8 mouse cellular contexts compared by ENCODE assay signal in the genomic region with DNA sequence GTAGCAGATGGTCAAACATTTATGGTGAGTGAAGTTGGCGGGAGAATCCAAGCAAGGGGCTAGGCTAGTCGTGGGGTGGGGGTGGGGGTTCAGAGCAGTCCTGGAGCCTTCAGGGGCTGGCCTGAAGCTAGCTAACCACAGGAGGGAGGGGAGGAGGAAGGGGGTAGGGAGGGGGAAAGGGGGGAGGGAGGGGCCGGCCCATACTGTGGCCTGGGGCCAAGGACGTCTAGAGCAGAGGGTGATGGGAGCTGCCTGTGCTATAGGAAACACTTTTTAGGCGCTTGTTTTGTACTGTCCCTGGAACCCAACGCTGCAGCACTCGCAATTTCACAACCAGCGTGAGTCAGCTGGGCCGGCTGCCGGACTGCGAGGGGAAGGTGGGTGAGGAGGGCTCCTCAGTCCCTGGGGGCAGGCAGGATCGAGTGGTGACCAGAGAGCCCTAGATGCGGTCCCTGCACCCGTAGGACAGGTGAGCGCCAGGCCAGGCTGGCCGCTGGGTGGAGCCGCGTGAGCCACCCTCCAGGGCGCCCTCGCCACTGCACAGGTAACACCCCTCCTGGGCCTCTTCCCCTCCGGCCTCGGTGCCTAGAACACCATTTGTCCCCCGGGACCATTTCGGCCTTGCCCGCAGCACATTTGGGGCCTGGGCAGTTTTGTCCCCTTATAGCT. TPM values are rescaled to one million over a fixed set of nuclear protein-coding genes. Genes with fewer than 3 reads are reported as not detected.
DNase-seq lines count a peak whose midpoint lies in the region; ATAC-seq lines count a peak whose summit lies in the region.

No protein-coding gene starts in this region.

- peak overlapping the region; percentile 55 for H3K4me3 ChIP-seq in hindbrain, embryonic 15.5 days

- H3K9me3 ChIP-seq in hindbrain, embryonic 15.5 days = no peaks in the 10 kb centered on the region

- ATAC-seq in hindbrain, embryonic 15.5 days (ENCODE audit: low FRiP score, low read depth) = peak; percentile 85
- ATAC-seq in megakaryocyte progenitor cell, adult 5-6 weeks (replicated peaks; ENCODE audit: poor library complexity) = peak; percentile 81

- DNase-seq in R1 (ENCODE audit: low read depth, low spot score) = peak; percentile 78
- peak; percentile 51 for DNase-seq in cerebellum, adult 9-10 months
- DNase-seq in frontal cortex, postnatal 14 days (ENCODE audit: low spot score in 2 of 2) = peak; percentile 5 to 12
- peak; percentile 17 to 29 for DNase-seq in left cerebral cortex, postnatal 25 days (ENCODE audit: low spot score in 2 of 2)
- peak; percentile 34 to 49 for DNase-seq in right cerebral cortex, postnatal 10 days (ENCODE audit: low spot score in 2 of 2)
- DNase-seq in c-Kit-positive CD71-positive TER-119-positive erythroid progenitor cells, embryonic 14.5 days (ENCODE audit: low spot score) = no peak

- H3K36me3 ChIP-seq in hindbrain, embryonic 15.5 days = no peaks in the 10 kb centered on the region

- 0 out of 2 replicates have a peak, but pooled peaks cover 5% of the 10 kb centered on the region for H3K4me1 ChIP-seq in hindbrain, embryonic 15.5 days (replicated peaks)

- H3K27ac ChIP-seq in hindbrain, embryonic 15.5 days (replicated peaks) = peak overlapping the region; percentile 80

- WGBS in hindbrain, embryonic 15.5 days = 23% methylated on average over 19 of the region's 25 CpGs

- no peaks in the 10 kb centered on the region for H3K27me3 ChIP-seq in hindbrain, embryonic 15.5 days

- peak overlapping the region; percentile 52 for H3K9ac ChIP-seq in hindbrain, embryonic 15.5 days

- H3K4me2 ChIP-seq in hindbrain, embryonic 15.5 days = peak overlapping the region; percentile 56

- intact Hi-C loops in left cerebral cortex, postnatal 25 days (cut with DNase I) = no loop called here

RNA-seq across cellular contexts. Expression of a gene that starts 0.5 kb away (rescaled TPM):
- 90.2 and 94.8 TPM in 2 replicates for polyA plus RNA-seq in hindbrain, embryonic 15.5 days (2015; fragmentation: Nextera tagmentation; extraction: Ambion mirVana)
- total RNA-seq in left cerebral cortex, postnatal 25 days (2021) = 10 to 100 TPM; 47.1 to 57.5 TPM
- 131 and 148 TPM in 2 replicates for total RNA-seq in megakaryocyte progenitor cell, adult 5-6 weeks (2015)
- total RNA-seq in megakaryocyte progenitor cell, adult 5-6 weeks (2017) = 65.1 and 65.6 TPM in 2 replicates

RNA-seq across cellular contexts. Expression of a gene that starts 13.3 kb away (rescaled TPM):
- 30.9 and 34.0 TPM in 2 replicates for polyA plus RNA-seq in hindbrain, embryonic 15.5 days (2015; fragmentation: Nextera tagmentation; extraction: Ambion mirVana)
- total RNA-seq in left cerebral cortex, postnatal 25 days (2021) = 10 to 100 TPM; 28.1 to 28.7 TPM
- total RNA-seq in megakaryocyte progenitor cell, adult 5-6 weeks (2015) = 24.1 and 28.3 TPM in 2 replicates
- 40.3 and 45.7 TPM in 2 replicates for total RNA-seq in megakaryocyte progenitor cell, adult 5-6 weeks (2017)
